Mouse (Mus musculus) left cerebral cortex, postnatal 14 days (tissue): Measurements from ENCODE around the gene Bcl11b. TPM values are rescaled to one million over a fixed set of nuclear protein-coding genes. Genes with fewer than 3 reads are reported as not detected.

Experiments used
- DNase-seq, 2 experiments: peaks; one replicate each; pipeline ENCODE4 v3.0.0; 2021 to 2022; ENCODE audit warnings: low spot score in 2 of 2, mixed read lengths in 1 of 2
- intact Hi-C: fragments of 180-260 bp; cut with DNase I; formaldehyde crosslinking; loops from one replicate; pipeline ENCODE4 v1.15.1; 2025
- total RNA-seq, 2 experiments: library from RNA; stranded (reverse); gene quantifications; 2 replicates each; pipeline ENCODE4 v1.2.3; 2021

Gene Bcl11b
- total RNA-seq, 2 experiments from 2014 or later = 42.5 to 72.8 TPM

DNA sequence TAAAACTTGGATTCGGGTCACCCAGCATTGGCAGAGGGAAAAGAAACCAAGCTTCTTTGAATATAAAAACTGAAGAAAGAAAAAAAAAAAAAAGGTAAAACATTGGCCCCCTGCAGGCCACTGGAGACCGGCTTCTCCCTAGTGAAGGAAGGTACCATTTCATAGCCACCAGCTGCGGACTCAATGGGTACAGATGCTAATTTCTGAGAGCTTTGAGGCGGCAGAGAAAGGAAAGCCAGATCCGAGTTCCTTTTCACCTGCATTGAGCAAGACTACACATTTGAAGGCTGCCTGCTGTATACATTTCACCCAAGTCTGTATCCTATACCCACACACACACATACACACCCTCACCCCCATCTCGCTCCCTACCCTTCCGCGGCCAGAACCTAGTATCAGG, 26.3 kb downstream of the Bcl11b start:
- intact Hi-C loops = no loop called here
- DNase-seq = no peak

DNA sequence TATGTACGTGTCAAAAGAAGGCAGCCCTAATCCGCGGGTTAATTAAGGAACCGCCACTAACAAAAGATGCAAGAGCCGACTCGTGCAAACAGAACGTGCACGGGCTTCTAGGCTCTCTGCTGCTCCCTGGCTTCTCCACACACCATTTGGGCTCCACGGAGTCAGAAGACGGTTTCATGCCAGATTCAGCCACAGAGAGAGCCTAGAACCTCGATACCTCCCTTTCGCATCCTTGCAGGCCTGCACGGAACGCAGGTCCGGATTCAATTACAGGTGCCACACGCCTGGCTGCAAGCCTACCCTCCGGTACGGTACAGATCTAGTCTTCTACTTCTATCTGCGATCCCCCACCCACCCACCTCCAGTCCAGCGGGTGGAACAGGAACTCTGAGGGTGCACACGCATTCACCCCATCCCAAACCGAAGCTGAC, 26.8 kb downstream of the Bcl11b start:
- peak; percentile 51 to 58 for DNase-seq
- intact Hi-C loops = no loop called here

DNA sequence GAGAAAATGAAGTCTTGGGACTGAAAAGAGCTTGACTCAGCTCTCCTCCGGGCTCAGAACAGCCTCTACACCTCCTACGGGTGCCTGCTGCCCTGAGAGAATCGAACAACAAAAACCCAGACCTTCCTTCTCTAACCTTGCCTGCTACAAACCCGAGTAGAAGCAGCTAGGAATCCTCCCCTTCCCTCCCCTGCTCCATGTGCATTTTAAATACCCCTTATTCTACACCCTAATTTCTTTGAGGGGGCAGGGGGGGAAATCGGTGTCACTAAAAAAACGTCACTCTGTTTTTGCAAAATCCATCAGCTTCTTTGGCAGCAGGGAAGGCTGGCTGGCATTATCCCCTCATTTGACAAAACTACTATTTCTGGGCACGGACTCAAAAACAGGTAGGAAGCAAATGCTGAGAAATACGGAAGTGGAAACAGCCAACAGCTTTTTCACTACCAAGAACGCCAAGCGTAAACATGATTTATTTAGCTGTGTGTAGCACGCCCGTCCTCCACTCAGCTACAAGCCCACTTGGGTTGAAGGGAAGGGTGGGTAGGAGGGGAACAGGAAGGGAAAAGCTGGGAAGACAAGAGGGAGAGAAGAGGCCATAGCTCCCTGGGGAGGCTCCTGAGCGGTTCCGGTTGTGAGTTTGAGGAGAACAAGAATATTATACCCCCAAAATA, 27.4 kb downstream of the Bcl11b start:
- peak; percentile 34 to 45 for DNase-seq
- intact Hi-C loops = no loop called here

DNA sequence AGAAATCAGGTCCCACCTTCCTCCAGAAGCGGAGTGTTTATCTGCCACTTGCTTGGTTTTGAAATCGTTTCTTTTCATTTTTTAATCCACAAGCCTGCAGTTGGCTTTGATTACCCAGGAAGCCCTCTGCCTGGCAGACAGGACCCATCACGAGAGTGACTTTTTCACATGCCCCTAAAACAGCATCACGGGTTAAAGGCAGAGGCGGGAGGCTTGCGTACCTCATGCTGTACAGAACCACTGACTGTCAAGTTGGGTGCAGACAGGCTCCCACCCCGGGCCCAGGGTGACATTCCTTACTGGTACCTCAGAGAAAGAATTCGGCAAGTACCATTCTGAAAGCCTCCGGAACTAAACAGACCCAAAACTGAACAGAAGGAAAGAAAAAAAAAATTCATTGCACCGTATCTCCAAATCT, 27.9 kb downstream of the Bcl11b start:
- DNase-seq = no peak
- intact Hi-C loops = no loop called here

DNA sequence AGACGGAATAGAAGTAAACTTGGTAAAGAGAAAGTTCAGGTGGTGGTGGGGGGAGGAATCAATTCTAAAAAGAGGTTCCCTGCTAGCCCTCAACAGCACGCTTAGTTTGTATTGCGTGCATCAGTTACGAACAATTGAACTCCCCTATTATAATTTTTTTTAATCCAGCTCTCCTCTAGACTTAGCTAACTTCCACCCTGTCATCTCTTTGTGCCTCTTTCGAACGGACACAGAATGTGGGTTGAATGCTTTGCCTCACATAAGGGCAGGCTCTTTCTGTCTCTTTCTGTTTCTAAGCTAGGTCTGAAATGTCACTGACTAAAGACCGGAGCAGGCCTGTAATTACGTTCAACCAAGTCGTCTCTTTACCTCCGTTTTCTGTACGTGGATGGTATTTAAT, 28.9 kb downstream of the Bcl11b start:
- intact Hi-C loops = no loop called here

DNA sequence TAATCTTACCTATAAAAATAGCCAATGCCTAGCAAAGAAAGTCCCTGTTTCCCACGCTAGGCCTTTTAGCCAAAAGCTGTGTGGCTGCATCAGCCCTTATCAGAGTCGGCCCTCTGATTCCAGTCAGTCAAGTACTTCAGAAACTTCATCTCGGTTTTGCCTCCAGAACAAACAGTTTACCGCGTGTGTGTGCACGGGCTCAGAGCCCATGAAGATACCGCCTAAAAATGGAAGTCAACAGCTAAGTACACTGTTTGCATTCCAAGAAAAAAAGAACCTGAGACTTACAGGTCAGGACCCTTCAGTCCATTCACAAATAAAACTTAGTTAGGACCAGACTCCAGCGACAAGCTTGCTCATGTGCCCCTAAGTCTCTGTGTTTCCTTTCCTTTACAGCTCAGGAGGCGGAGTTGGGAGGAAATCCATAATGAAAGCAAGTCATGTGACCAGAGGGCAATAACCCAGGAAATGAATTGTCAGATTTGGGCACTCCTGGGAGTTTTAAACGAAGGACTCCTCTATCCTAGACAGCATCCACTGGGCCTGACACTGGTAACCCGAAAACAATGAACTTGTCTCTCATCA, 29.8 kb downstream of the Bcl11b start:
- intact Hi-C loops = no loop called here
- no peak for DNase-seq

More for the DNA sequence above, 28.9 kb downstream of the Bcl11b start:
- no peak for DNase-seq

DNA sequence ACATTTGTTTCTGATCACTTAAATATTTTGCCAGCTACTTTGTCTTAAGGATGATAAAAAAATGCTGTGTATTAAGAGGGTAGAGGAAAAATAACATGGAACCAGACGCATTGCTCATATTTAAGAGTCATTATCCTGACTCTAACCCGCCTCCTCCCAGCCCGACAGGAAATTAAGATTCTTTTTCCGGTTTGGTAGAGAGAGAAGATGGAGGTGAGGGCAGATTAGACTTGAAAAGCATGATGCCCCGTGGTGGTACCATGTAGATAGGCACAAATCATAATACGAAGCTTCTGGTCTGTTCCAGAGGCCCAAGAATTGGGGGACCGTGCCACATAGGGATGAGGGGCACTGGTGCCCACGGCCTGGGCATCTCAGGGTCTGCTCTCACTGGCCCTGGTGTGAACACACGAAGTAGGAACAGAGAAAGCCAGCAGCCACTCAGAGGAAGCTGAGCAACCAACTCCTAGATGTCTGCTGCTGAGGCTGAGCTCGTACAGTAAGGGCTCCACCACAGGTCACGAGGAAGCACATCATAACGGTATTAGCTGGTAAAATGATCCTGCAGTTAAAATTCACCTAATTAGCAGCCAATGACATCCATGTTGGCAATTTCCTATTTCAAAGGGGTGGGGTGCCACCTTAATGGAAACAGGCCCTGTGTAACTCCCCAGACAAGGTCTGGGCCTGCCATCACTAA, 32.2 kb downstream of the Bcl11b start:
- intact Hi-C loops = no loop called here
- DNase-seq = no peak

DNA sequence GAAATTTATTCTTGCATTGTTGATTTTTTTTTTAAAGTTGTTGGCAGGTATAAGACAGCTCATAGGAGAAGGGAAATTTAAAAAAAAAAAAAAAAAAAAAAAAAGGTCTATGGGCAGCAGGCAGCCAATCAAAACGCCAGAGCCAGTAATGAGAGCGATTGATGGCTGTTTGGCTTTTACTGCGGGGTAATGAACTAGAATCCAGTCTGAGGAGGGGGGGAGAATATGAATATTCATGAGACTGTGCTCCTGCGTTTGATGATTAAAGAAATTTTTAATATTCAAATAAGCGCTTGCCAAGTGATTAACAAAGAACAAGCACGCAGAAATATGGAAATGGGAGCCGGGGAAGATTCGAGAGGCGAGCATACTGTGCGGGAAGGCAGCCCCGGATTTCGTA, 32.8 kb downstream of the Bcl11b start:
- no peak for DNase-seq
- intact Hi-C loops = no loop called here

DNA sequence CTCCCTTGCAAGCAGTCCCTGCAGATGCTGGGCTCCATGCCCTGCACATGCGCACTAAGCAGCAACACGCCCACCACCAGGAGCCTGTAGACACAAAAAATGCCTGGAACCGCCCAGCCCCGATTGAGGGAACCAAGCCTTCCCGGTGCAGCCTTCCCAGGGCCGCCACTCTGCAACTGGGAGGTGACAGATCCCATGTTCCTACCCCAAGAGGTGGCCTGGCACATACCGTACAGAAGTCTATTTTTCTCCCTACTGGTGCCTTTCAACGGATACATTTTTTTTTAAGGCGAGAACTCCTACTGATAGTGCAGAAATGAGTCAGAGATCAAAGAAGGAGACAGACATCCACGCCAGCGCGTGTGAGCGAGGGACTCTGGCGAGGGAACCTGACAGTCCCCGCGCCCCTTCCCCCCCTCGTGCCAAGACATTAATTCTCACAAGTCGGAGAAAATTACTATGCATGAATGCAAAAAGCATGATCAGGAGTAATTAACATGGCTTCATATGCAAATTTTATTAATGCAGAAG, 33.5 kb downstream of the Bcl11b start:
- peak; percentile 67 to 78 for DNase-seq
- intact Hi-C loops = no loop called here

DNA sequence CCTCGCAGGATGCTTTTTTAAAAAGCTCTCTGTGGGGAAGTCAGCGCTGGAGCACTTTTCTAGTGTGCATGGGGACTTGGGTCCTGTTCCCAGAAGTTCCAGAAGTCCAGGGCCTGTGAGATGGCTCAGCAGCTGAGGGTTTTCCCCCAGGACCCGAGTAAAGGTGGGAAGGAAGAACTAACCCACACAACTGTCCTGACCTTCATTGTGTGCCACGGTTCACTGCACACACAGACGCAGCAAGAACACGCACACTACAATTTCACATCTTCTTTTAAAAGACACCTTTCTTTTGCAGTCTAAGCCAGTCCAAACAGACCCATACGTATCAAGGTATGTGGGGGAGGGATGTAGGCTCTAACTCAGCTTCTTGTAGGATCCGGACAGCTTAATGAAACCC, 34.3 kb downstream of the Bcl11b start:
- no peak for DNase-seq
- intact Hi-C loops = no loop called here

DNA sequence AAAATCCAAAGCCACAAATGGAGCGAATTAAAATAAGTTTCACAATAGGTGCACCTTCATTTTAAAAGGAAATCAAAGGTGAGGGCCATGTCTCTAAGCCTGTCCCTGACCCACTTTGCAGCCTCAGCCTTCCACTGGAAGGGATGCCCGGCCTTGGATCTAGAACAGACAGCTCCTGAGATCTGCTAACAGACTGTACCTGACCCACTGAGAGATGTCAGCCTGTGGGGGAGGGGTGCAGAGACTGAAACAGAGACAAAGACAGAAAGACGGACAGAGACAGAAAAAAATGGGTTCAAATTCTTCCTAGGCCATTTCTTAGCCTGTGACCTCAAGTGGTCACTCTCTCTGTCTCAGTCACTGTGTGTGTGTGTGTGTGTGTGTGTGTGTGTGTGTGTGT, 35.1 kb downstream of the Bcl11b start:
- DNase-seq = no peak

DNA sequence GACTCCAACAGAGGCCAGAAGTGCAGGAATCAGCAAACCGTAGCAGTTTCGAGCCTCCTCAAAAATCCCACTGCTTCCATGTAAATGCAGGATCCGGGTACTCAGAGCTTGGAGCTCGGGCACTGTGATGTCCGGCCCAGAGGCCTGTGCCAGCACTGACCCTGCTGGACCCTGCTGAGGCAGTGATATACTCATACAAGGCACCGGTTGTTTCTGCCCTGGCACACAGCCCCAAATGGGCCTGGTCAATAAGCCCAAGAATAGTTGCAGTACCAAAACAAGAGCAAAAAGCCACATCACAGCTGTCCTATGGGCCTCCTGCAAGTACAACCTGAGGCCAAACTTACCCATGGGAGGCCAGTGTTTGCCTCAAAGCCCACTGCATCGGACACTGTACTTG, 36.4 kb downstream of the Bcl11b start:
- intact Hi-C loops = no loop called here
- DNase-seq = no peak

More for the DNA sequence above, 35.1 kb downstream of the Bcl11b start:
- intact Hi-C loops = no loop called here

DNA sequence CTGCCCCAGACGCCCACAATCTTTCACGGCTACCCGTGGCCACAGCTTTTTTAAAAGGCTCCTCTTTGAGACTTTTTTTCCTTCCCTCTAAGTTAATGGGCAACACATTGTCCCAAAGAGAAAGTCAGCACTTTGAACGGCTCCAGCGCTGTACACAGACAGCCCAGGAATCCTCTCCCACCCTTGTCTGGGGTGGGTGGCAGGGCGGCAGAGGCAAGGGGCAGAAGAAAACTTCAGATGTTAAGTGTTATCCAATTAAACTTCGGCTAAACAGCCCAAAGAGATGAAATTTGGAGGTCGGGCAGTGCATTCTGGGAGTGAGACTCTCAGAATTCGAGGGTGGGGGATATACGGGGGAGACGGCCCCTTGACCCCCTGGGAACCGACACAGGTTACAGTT, 38.3 kb downstream of the Bcl11b start:
- no peak for DNase-seq

DNA sequence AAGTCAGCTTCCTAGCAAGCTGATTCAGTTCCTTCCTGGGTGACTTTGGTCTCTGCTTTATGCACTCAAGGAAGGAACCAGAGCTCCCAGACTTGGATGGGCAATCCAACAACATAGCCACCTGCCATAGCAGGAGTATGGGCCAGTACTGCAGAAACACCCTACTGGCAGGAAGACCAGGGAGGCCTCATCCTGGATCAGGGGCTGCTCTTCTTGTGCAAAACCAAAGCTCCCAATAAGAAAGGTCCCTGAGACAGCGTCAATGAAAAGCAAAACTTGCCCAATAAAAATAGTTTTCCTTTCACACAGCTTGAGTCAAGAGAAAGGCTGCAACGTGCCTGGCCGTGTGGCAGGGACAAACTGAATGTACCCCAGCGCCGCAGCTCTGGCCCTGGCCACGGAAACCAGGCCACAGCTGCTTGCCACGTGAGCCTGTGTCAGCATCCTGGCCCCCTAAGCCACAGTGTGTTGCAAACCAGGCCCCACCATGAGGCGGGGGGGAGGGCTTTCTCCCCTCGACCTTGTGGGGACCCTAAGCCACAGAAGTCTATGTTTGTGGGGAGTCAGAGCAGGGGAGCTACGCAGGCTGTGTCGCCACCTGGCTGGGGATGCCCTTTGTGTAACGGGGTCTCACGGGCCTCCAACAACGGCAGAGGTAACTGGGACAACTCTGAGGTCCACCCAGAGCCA, 38.9 kb downstream of the Bcl11b start:
- DNase-seq = no peak
- intact Hi-C loops = no loop called here

More for the DNA sequence above, 38.3 kb downstream of the Bcl11b start:
- intact Hi-C loops = no loop called here

DNA sequence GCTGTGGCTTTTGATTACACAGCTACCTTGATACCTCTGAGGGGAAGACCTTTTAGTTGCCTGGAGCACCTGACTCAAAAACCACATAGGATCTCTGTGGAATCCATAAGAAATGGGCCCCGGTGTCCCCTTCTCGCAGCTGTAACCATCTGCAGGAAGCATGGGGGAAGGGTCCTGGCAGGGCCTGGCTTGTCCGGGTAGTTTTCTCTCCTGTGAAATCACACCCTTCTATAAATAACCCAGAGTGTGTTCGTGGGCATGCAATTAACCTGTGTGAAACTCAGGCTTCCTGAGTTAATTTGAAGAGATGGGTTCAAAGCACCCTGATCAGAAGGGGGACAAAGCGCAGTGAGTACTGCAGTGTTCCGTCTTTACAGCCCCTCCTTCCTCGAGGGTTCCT, 40.5 kb downstream of the Bcl11b start:
- no peak for DNase-seq
- intact Hi-C loops = no loop called here

DNA sequence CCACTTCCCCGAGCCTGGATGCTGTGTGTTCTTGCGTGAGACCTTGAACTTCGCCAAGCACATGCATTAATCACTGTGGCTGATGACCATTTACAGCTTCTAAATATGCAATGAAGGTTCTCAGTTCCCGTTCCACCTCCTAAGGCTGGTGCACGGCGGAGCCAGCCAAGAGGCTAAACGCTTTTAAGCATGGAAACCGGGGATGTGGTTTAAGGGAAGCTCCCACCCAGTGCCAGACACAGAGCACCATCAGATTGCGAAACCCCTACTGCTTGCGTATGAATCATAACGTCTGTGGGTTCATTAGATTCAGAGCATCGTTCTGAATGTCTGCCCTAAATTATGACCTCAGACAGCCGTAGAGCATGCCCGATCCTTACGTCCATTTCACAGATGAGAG, 41.6 kb downstream of the Bcl11b start:
- intact Hi-C loops = no loop called here
- no peak for DNase-seq

DNA sequence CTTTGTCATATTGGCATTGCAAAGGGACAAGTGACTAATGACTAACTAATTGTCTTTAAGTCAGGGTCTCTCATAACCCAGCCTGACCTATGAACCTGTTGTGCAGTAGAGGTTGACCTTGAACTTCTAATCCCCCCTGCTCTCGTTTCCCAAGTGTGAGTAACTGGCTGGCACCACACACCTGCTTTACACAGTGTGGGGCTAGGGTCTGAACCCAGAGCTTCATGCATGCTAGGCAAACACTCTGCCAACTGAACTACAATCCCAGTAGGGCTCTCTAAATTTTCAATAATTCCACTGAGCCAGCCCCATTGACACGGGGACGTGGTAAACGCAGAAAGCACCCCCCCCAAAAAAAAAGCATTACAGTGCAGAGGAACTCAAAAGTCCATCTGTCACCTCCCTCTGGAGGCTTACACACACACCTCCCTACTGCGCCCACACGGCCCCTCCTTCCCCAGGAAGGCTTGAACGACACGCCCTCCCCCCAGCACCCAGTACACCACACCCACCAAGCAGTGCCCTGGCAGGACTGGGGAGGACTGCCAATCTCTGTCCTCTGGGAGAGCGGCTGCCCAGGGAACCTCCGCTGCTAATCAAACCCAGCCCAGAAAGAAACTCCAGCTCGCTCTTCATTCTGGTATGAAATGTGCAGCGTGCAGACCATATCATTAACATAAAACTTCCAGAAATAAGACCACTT, 42.5 kb downstream of the Bcl11b start:
- intact Hi-C loops = no loop called here
- DNase-seq = no peak

DNA sequence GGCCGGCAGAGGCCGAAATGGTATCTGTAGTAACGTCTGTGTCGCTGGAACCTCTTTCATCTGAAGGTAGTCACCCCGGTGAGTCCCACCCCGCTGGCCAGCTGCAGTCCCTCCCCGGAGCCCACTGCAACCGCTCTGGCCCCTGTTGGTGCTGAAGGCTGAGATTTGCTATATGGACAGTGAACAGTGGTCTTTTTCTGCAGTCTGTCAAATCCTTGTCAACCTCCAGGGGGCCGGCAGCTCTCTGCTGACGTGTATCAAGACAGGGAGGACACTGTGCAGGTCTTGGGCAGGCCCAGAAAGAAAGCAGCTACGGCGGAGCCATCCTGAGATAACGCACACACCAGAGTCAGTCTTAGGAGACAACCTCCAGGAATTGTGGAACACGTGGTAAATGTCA, 43.0 kb downstream of the Bcl11b start:
- no peak for DNase-seq
- intact Hi-C loops = no loop called here

DNA sequence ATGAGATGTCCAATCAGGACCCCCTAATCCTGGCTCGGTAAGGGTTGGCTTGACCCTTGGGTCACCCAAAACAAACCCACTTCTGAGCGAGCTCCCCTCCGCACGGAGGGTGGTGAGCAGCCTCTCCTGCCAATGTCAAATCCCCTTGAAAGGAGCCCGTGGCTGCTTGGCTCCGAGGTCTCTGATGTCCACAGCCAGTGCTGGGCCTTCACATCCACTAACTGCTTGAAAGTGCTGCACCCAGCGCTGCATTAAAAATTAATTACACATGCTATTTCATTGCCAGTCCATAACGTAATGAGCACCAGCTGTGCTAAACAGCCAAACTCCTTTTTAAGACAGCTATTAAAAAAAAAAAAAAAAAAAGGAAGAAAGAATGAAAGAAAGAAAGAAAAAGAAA, 43.5 kb downstream of the Bcl11b start:
- intact Hi-C loops = no loop called here

More for the DNA sequence above, 43.5 kb downstream of the Bcl11b start:
- no peak for DNase-seq
